Comparison of ENCODE assay signal across 11 mouse cellular contexts in genomic region chr7:93123936-93124335, GRCm38 (mm10). TPM values are rescaled to one million over a fixed set of nuclear protein-coding genes. Genes with fewer than 3 reads are reported as not detected.
DNase-seq lines count a peak whose midpoint lies in the region; ATAC-seq and TF ChIP-seq lines count a peak whose summit lies in the region.
"Had no signal": no experiment of that assay in that cellular context is flagged by ENCODE, and none has a peak within 500 bp of the region (broad histone marks: within the 10 kb centered on the region; RNA-seq: fewer than 3 reads in every experiment).

No protein-coding gene starts in this region.

- peak; percentile 21 for DNase-seq in forebrain, embryonic 14.5 days (ENCODE audit: low spot score)
- DNase-seq in lung, adult 2 months: no peak
- DNase-seq in lung, postnatal 14 days: no peak
- DNase-seq in brain, embryonic 14.5 days (ENCODE audit: low read depth): peak; percentile 51
- peak; percentile 6 for DNase-seq in embryo, embryonic 11 days
- DNase-seq in gastrocnemius, postnatal 25 days: no peak
- no peak for DNase-seq in urinary bladder, postnatal 4 days (ENCODE audit: low spot score in 2 of 2)
- DNase-seq: lung, postnatal 10 days had no signal

- H3K36me3 ChIP-seq in forebrain, embryonic 14.5 days (ENCODE audit: control insufficient read depth, insufficient read depth, low read length): no peaks in the 10 kb centered on the region
- H3K36me3 ChIP-seq in forebrain, embryonic 12.5 days (replicated peaks): no peaks in the 10 kb centered on the region
- H3K36me3 ChIP-seq: limb, embryonic 13.5 days had no signal

- no peak overlapping the region for H3K9ac ChIP-seq in forebrain, embryonic 14.5 days (ENCODE audit: low read length)
- H3K9ac ChIP-seq in forebrain, embryonic 12.5 days: no peak overlapping the region
- H3K9ac ChIP-seq: limb, embryonic 13.5 days had no signal

- no peaks in the 10 kb centered on the region for H3K9me3 ChIP-seq in forebrain, embryonic 14.5 days (replicated peaks; ENCODE audit: control insufficient read depth, low read length)
- no peaks in the 10 kb centered on the region for H3K9me3 ChIP-seq in forebrain, embryonic 12.5 days
- H3K9me3 ChIP-seq: limb, embryonic 13.5 days had no signal

- no peak for TF ChIP-seq POLR2A in lung, adult 2 months (IDR thresholded peaks at IDR 0.05; ENCODE audit: borderline replicate concordance, extremely low read depth, low read depth, low read length)
- TF ChIP-seq POLR2A in brain, embryonic 14.5 days (IDR thresholded peaks at IDR 0.05; ENCODE audit: borderline replicate concordance, extremely low read depth, insufficient read depth, insufficient read length, poor library complexity, severe bottlenecking): no peak

- H3K4me1 ChIP-seq in forebrain, embryonic 14.5 days (ENCODE audit: control insufficient read depth, insufficient read depth, low read length): no peaks in the 10 kb centered on the region
- no peaks in the 10 kb centered on the region for H3K4me1 ChIP-seq in forebrain, embryonic 12.5 days
- H3K4me1 ChIP-seq in lung, adult 2 months (ENCODE audit: control insufficient read depth, insufficient read depth, low read length): no peaks in the 10 kb centered on the region
- H3K4me1 ChIP-seq: limb, embryonic 13.5 days had no signal

- H3K27ac ChIP-seq in forebrain, embryonic 14.5 days (ENCODE audit: low read depth, low read length): no peak overlapping the region
- H3K27ac ChIP-seq in forebrain, embryonic 12.5 days: no peak overlapping the region
- H3K27ac ChIP-seq: limb, embryonic 13.5 days had no signal

- ATAC-seq in forebrain, embryonic 14.5 days: no peak
- no peak for ATAC-seq in forebrain, embryonic 12.5 days (ENCODE audit: low FRiP score)
- ATAC-seq: activated CD4-positive, CD25-positive, alpha-beta regulatory T cell, adult 4 months had no signal

- WGBS in forebrain, embryonic 14.5 days: 72% methylated on average over 1 of the region's 1 CpGs
- 68% methylated on average over 1 of the region's 1 CpGs for WGBS in forebrain, embryonic 12.5 days
- 76% methylated on average over 1 of the region's 1 CpGs for WGBS in lung, adult 2 months

- TF ChIP-seq CTCF in lung, adult 2 months (IDR thresholded peaks at IDR 0.05; ENCODE audit: insufficient read depth, low read length): peak; percentile 48; the same call in 1 of the 2 replicates
- peak; percentile 26; the same call in 1 of the 2 replicates for TF ChIP-seq CTCF in brain, embryonic 14.5 days (IDR thresholded peaks at IDR 0.05; ENCODE audit: borderline replicate concordance, extremely low read depth, insufficient read depth, insufficient read length)

- no peaks in the 10 kb centered on the region for H3K27me3 ChIP-seq in forebrain, embryonic 14.5 days (replicated peaks; ENCODE audit: control insufficient read depth, insufficient read depth, low read length)
- H3K27me3 ChIP-seq in forebrain, embryonic 12.5 days: no peaks in the 10 kb centered on the region
- H3K27me3 ChIP-seq: limb, embryonic 13.5 days had no signal

- H3K4me2 ChIP-seq in forebrain, embryonic 14.5 days (ENCODE audit: low read length): no peak overlapping the region
- no peak overlapping the region for H3K4me2 ChIP-seq in forebrain, embryonic 12.5 days
- H3K4me2 ChIP-seq: limb, embryonic 13.5 days had no signal

- H3K4me3 ChIP-seq in forebrain, embryonic 14.5 days (ENCODE audit: low read depth, low read length): no peak overlapping the region
- H3K4me3 ChIP-seq in forebrain, embryonic 12.5 days (replicated peaks): no peak overlapping the region
- H3K4me3 ChIP-seq in lung, adult 2 months (replicated peaks; ENCODE audit: extremely low read depth, low read depth, low read length): no peak overlapping the region
- H3K4me3 ChIP-seq: limb, embryonic 13.5 days had no signal

RNA-seq across cellular contexts. Expression of gene Fam181b, which starts 44.3 kb away (rescaled TPM):
- 20.7 and 25.3 TPM in 2 replicates for polyA plus RNA-seq in forebrain, embryonic 14.5 days (2014; fragmentation: Nextera tagmentation; extraction: Ambion mirVana)
- 39.7 and 40.2 TPM in 2 replicates for polyA plus RNA-seq in forebrain, embryonic 12.5 days (2016; fragmentation: Nextera tagmentation; extraction: Ambion mirVana)
- 7.3 and 7.6 TPM in 2 replicates for polyA plus RNA-seq in lung, adult 2 months (2012; rRNA removed)
- polyA plus RNA-seq in brain, embryonic 14.5 days (2012; rRNA removed): 25.8 and 29.7 TPM in 2 replicates
- 1 to 10 TPM; 1.5 to 1.6 TPM for total RNA-seq in gastrocnemius, postnatal 25 days (2021)
- polyA plus RNA-seq: activated CD4-positive, CD25-positive, alpha-beta regulatory T cell, adult 4 months had no signal

Comparison
In these comparisons a context has a peak if more than half of its experiments do, and no peak if none do; other contexts are left out.
1. DNase-seq: peak in forebrain, embryonic 14.5 days (single experiment), brain, embryonic 14.5 days (single experiment) and embryo, embryonic 11 days (single experiment); none in lung, adult 2 months (single experiment), lung, postnatal 14 days (single experiment), gastrocnemius, postnatal 25 days (single experiment) and urinary bladder, postnatal 4 days (0 of 2).